Mouse (Mus musculus): ENCODE results near the gene Cog1.

Cog1 gene

DNA sequence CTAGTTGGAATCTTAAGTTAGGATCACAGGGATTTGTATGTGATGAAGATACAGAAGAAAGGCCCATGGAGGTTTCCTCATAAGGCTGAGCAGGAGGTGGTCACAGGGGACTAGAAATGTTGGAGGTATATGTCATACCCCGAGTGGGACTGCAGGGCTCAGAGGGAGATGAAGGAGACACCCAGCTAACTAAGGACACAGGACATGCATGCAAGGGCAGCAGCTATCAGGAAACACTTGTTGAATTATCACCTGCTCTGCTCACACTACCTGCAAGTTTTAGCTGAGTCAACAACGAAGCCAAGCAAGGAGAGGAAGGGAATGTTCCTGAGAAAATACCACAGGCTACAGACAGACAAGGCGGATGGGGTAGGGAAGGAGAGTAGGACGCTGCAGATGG lies 18.7 kb downstream of the Cog1 start:
- no peak for DNase-seq

DNA sequence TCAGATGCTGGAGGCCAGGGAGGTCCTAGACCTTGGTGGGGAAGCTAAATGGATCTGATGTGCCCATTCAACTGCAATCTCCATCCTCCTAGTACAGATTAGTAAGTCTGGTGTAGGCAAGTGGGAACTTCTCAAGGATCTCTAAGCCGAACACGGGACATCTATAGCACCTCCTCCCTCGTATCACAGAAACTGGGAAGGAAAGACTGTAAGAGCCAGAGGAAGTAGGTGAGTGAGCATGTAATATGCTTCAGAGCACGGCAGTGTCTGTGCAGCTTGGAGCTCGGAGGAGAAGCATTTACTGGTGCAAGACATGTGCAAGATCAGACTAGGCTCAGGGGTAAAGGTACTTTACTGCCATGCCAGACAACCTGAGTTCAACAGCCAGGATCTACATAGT lies 19.9 kb downstream of the Cog1 start:
- DNase-seq = no peak

DNA sequence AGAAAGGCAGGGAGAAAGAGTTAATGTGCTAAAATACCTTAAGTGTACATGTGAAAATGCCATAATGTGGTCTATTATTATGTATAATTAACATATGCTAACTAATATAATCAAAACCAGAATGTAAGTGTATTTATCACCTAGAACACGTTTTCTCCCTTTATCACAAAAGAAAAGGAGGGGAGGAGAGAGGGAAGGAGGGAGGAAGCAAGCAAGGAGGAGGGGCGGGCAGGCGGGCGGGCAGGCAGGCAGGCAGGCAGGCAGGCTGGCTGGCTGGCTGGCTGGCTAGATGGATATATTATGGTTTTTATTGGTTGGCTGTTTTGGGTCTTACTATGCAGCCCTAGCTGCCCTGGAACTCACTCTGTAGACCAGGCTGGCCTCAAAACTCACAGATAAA lies 20.7 kb downstream of the Cog1 start:
- DNase-seq = no peak

DNA sequence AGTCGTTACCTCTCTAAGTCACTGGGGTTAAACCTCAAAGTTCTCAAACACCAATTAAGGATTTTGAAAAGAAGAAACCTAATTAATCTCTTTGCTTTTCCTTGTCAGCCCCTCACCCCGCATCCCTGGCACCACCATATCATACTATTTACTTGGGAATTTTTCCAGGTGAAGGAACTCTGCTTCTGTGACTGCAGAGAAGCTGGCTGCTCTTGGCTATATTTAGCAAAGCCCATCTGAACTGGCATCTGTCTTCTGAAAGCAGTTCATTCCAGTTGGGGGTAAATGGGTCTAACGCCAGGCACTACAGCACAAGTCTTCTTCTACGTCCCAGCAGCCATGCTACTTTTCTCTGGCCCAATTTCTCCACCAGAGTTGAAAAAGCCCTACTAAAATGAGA lies 24.6 kb downstream of the Cog1 start:
- DNase-seq = no peak

DNA sequence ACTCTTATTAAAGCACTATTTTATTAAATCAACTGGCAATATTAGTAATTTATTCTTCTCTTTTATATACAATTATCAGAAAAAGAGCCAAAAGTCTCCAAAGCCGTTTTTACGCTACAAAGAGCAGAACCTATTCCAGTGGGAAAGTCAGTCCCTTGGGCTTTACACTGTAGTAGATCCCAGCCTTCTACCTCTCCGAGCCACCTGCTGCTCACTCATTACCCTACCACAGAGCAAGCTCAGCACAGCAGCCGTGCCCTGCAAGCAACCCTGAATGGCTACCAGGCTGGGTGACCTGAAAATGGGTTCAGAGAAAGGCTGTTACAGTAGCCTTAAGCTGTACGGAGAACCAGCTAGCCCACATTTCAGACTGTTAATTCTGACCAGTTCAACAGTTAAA lies 25.6 kb downstream of the Cog1 start:
- no peak for DNase-seq

DNA sequence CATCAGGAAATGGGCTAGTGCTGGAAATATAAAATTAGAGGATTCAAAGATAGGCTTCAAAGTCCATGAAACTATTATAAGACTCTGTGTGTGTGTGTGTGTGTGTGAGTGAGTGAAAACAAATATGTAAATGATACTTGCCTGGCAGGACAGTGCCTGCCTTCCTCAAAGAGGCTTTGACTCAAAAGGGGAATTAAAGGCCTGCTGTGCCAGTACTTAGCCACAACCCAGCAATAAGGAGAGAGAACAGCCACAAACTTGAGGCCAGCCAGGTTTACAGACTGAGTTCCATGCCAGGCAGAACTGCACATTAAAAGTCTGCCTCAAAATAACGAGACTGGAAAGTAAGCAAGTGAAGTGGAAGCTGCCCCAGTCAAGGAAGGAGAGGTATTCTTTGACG lies 27.9 kb downstream of the Cog1 start:
- DNase-seq = no peak

DNA sequence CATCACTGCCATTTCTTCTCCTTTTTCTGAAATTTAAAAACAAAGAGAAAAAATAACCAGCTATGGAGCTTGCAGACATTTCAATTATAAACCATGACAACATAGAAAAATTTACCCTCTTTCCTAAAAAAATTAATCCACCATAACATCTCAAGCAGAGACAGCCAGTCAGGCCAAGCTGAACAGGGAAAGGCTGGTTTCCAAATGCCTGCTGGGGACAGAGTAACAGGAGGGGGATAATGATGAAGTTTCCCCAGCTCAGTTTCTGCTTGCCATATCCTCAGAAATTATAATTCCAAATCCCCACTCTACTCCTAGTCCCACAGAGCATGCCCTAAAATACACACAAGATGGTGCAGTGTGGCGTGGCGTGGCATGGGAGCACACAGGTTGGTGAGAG lies 28.4 kb downstream of the Cog1 start:
- no peak for DNase-seq

DNA sequence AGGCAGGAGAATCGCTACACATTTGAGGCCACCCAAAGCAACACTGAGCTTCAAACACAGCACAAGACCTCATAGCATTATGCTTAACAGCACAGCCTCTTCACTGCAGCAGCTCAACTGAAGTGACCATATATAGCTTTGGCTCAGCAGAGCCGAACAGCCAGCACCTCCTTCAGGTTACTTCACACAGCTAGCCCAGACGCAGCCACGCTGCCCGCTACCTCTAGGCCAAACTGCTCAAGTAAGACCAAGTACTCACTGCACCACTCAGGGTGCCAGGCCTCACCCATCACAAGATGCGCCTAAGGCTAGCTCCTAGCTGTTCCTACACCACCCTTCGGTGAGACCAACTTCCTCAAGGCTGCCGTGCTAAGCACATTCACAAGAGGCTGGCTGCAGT lies 29.4 kb downstream of the Cog1 start:
- DNase-seq = peak; percentile 34

DNA sequence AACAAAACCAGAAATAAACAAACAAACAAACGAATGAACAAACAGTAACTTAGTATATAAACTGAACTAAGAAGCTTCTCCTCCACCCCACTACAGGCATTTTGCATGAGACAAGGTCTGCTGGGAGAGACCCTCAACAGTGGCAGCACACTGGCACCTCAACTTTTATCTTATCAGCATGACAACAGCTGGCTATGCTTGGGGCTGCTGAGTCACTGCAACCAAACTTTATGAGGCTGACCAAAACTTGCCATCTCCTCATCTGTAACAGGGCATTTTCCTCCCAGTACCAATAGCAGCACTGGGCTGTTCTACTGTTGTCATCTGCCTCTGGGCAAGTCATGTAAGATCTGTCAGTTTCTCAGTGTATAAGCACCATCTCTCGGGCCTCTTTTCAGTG lies 32.0 kb downstream of the Cog1 start:
- no peak for DNase-seq

DNA sequence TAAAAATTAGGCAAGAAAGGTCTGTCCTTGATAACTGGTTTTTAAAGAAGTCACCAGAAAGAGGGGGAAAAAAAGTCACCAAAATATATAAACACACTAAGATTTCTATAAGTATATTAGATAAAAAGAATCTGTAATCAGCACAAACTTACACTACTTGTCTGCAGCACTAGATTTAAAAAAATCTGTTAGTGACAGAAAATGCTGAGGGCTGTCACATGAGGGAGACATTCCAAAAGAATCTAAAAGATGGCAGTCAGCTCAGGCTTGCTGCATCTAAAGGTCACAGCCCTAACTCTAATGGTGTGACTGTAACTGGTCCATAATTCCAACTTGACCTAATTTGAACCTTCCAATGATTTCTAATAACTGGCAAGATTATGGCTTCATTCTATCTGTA lies 33.0 kb downstream of the Cog1 start:
- no peak for DNase-seq

DNA sequence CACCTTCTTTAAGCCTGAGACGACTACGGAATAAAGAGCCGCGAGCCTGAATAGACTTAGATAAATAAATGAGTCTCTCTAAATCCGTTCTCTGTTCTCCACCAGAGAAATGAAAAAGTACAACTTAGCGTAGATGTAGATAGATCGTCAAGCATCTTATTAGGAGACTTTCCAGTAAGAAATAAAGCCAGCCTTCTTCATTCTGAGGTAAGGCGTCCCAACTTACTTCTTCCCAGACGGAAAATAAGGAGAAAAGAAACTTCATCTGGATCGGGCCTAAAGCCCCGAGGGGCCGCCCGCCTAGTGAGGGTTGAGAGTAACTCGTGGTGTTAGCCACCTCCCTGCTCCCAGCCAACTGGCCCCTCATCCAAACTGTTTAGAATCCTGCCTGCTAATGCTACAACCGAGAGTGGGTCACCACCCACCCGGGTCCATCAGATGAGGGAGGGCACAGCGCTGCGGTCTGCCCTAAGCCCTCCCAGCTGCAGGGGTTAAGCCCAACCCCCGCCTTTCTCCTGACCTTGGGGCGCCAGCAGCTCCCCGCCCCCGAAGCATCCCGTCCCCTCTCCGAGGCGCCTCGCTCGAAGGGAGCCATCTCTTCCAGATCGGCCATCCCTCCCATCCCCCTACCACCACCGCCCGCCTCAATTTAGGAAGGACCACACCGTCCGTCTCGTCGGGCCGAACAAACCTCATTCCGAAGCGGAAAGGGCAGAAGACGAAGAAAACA lies 34.1 kb downstream of the Cog1 start:
- DNase-seq = peak; percentile 47

DNA sequence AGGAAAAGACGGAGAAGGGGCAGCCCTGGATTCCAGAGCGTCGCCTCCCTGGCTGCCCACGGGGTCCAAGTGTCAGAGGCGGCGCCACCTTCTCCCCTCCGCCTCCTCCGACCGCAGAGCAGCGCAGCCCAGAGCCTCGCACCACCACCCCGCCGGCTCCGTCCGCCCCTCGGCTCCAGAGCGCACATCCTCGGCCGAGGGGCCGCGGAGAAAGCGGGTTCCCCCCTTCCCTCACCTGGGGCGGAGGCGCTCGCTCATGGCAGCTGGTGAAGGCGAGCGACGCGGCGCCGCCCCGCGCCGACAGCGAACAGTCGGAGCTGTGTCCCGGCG lies 34.6 kb downstream of the Cog1 start:
- no peak for DNase-seq

DNA sequence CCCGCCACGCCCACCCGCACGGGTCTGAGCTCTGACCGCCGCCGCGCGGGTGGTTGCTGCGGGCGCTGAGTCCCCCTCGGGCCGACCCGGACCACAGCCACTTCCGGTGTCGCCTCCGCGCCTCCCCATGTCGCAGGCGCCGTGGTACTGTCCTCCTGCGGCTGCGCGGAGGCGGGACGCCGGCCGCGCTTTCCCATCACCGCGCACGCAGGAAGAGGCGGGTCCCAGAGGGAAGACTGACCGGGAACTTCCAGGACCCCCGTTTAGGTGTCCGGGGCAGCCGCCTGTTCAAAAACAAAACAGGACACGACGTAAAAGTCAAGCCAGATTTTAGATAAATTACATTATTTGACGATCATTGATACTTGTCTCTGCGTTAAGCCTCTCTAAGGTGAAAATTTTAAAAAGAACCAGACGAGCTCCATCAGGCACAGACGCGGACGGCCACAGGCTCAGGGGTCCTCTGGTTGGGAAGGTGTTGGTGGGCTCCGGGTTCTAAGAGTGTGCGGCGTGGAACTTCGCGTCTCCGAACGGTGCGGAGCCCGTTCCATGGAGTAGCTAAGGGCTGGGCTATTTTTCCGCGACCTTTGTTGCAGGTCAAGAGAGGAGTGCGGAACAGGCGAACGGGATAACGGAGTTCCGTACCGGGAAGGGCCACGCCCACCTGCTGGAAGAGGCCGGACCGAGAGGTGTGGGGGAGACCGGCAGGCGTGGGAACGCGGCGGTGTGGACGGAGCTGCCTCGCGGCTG lies 35.2 kb downstream of the Cog1 start, which contains the start of the genes Fam104a and D11Wsu47e:
TSS of gene Fam104a (minus strand) at position 199 of the 750 bp plus-strand sequence.
TSS of gene D11Wsu47e (plus strand) at position 456 of the 750 bp plus-strand sequence.
- DNase-seq = peak; percentile 96

DNA sequence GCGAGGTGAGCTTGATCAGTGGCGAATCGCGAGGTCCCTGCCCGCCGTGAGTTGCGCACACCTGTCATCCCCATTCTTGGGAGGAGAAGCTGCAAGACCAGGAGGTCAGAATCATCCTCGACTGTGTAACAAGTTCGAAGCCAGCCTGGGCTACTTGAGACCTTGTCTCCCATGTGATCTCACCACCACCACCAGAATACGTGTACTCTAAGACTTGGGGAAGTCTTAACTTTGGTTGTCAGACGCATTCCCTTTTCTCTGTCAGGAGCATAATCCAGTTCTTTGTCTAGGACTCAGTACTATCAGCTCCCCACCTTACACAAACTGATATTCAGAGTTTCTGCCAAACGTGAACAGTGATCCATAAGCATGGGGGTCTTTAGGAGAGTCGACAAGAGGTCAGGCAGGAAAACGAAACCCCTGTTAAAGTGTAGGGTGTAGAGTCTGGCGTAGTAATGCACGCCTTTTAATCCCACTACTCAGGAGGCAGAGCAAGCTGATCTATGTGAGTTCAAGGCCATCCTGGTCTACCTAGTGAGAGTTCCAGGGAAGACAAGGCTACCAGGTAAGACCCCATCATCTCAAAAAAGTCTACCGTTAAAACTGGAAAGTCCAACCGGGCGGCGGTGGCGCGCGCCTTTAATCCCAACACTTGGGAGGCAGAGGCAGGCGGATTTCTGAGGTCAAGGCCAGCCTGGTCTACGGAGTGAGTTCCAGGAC lies 35.9 kb downstream of the Cog1 start:
- DNase-seq = no peak

DNA sequence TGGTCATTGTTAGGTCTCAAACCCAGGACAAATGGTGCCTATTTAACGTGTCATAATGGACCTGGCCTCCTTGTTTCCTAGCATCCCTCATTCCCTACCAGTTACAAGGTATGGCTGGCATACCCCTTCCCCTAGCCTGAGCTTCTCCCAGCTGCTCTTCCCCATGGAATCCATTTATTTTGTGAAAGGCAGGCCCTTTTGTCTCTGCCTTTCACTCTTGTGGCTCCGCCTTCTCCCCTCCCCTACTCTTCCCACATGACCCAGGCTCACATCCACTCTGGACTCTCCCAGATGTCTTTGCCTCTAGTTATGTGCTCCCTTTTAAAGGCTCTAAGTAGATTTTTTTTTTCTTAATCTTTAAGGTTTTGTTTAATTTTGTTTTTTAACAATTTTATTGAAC lies 38.1 kb downstream of the Cog1 start:
- DNase-seq = no peak

DNA sequence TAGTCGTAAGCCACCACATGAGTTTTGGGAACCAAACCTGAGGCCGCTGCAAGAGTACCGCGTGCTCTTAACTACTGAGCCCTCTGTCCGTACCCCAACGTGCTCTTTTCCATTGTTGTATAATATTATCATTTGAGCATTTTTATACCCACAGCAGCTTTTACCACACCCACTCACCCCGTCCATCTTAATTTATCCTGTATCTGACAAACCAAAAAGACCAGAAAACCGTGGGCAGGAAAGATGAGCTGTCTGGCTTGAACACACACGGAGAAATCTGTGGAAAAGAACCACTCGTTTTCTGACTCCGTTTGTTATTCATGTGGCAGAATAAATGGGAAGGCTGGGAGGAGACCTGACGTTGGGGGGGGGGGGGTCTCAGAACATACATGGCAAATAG lies 41.5 kb downstream of the Cog1 start:
- no peak for DNase-seq

DNA sequence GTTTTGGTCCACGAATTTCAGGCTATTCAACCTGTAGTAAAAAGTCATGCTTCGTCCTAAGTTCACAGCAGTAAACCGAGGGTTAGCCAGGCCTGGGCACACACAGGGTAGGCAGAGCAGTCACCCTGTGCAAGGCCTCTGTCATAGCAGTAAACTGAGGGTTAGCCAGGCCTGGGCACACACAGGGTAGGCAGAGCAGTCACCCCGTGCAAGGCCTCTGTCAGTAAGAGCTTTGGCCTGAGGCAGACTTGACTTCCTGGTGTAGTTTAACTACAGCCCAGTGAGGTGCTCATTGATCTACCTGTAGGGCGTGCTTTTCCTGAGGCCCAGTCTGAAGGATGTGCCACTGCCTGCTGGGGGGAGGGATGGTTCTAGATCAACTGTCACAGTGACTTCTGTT lies 42.3 kb downstream of the Cog1 start:
- DNase-seq = peak; percentile 35

DNA sequence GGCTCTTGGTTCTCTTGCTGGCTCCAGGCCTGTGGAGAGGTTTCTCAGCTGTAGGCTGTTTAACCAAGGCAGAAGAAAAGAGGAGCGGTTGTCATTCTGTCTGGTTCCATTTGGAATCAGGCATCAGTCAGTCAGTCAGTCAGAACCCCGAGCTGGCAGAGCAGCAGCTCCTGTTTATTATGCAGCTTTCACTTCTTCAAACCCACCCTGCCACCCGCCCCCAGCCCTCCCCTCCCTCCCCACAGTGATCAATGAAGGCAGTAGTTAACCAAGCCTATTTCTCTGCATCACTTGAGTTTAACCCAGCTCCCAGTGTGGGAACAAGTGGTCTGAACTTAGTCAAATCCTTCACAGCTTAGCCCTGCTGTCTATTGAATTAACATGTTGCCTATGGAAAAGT lies 42.9 kb downstream of the Cog1 start:
- DNase-seq = no peak

DNA sequence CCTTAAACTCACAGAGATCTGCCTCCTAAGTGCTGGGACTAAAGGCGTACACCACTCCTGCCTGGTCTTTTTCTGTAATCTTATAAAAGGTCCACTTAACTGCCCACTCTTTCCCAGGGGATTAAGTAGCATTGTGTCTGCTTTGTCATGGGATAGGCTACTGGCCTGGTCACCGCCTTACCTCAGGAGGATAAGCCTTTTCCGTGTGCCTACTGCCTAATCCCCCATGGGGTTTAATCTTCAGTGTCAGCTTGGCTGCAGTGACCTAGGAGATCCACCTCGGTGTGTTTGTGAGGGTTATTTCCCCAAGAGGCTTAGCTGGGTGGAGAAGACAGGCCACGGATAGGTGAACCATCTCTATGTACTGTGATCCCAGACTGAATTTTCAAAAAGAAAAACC lies 48.6 kb downstream of the Cog1 start:
- no peak for DNase-seq

DNA sequence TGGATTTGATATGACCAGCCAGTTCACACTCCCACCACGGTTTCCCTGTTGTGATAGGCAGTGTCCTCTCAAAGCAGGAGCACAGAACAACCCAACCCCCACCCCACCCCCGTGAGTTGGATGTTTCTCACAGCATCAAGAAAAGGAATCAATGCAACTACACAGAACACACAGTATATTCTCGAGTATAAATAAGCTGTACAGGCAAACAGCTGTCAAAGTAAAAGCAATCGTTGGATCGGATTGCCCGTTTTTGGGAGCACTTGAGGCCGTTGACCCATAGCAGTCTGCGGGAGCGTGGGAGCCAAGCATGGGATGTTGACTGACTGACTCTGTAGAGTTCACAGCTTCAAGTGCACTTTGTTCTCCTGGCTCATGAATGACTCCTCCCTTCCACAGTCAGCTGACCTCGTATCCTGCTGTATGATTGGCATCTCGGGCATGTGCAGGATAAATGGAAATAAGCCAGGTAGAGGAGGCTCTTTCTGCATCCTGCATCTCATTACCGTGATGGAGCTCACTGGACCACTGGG lies 49.1 kb downstream of the Cog1 start:
- DNase-seq = peak; percentile 69

DNA sequence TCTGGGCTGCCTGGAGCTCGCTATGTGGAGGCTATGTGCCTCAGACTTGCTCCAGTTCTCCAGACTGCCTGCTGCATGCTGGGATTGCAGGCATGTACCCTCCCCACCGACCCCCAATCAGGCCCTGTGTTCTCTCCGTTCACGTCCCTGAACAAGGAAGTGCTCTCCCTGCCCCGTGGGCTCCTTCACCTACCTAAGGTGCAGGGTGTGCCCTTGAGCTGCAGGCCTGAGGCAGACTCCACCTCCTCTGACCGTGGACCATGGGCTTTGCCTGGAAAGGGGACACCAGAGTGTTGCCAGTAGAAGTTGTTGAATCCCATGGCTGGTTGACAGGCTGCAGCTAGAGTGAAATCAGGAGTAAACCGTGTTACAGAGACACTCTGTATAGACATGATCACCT lies 50.7 kb downstream of the Cog1 start:
- no peak for DNase-seq

DNA sequence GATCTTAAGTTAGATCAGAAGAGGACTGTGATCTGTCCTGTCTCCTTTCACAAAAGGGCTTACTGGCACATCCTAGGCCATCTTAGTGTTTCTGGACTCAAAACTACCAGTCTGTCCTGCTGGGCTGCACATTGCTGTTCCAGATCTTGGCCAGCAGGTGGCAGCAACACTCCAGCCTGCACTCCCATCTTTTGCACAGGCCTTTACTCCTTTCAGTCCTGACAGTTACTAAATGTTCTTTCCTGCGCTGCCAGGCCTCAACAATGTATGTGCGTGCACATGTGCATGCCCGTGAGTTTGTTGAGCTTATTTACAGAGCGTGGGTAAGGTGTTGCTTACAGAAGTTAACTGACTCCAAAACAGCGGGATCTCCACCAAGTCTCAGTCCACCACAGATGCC lies 54.8 kb downstream of the Cog1 start:
- peak; percentile 78 for DNase-seq

DNA sequence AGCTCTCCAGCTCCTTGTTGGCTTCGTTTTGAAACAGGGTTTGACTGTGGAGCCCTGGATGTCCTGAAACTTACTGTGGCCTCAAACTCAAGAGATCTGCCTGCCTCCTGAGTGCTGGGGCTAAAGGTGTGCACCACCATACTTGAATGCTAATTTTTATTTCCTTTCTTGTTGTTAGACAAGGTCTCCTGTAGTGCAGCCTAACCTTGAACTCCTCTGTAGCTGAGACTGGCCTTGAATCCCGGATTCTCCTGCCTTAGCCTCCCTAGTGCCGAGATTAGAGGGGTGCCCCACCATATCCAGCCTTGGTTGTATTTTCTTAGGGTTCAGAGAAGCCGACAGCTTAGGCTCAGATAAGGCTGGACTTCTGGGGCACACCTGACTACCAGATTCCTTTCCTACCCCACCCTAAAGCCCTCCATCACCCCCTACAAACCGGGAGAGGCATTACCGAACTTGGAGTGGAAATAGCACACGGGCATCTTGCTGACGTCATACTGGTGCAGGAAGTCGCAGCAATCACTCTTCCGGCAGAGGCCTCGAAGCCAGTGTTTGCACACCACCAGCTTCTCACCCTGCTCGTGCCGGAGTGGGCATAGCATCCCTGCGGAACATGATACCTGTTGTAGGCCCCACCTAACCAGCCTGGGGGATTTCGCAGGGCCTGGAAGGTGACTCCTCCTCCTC lies 57.1 kb downstream of the Cog1 start:
- no peak for DNase-seq

All from kidney, adult 18-20 months (tissue).